Mouse (Mus musculus): ENCODE data around the gene Atp23.

DNA sequence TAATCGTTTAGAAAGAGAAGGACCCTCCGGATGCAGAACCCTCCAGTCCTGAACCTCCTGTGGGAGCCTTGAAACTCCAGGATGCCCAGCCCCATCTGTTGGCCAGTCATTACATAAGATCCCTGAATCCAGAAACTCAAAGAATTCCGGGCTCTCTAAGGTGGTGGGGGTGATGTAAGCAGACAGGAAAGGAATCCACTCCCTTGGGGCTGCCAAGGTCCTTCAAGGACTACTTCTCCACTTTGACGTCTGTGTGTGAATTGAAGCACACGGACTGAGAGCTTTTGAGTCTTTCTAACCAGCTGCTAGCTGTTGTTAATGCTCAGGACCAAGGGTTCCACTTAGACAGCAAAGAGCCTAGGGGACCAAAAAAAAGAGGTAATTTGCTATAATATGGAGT is 28.9 kb downstream of the Atp23 start:
- TF ChIP-seq POLR2A (IDR thresholded peaks at IDR 0.05; ENCODE audit: insufficient read length, low read depth) (no peak), MYOG (IDR thresholded peaks at IDR 0.05; ENCODE audit: control insufficient read depth in 1 of 3, insufficient read depth in 1 of 3, insufficient read length in 2 of 3, low read depth in 2 of 3) (no peak), SRF (IDR thresholded peaks at IDR 0.05; ENCODE audit: control insufficient read depth, insufficient read length, low read depth) (no peak), USF1 (IDR thresholded peaks at IDR 0.05; ENCODE audit: low read depth) (no peak), E2F4 (IDR thresholded peaks at IDR 0.05; ENCODE audit: insufficient read depth) (no peak), POLR2AphosphoS2 (IDR thresholded peaks at IDR 0.05; ENCODE audit: insufficient read length, low read depth) (no peak), MYOD1 (IDR thresholded peaks at IDR 0.05; ENCODE audit: control insufficient read depth in 1 of 3, insufficient read length in 2 of 3, low read depth in 2 of 3) (no peak), MAX (IDR thresholded peaks at IDR 0.05; ENCODE audit: low read depth) (no peak), TCF3 (IDR thresholded peaks at IDR 0.05; ENCODE audit: insufficient read length, low read depth) (no peak), TCF12 (IDR thresholded peaks at IDR 0.05; ENCODE audit: insufficient read depth, poor library complexity, severe bottlenecking) (no peak), REST (IDR thresholded peaks at IDR 0.05; ENCODE audit: insufficient read depth, insufficient read length) (no peak)

All from myocyte (in vitro differentiated cells).